Mouse (Mus musculus): Measurements from ENCODE around the gene Gm10260. TPM values are rescaled to one million over a fixed set of nuclear protein-coding genes. Genes with fewer than 3 reads are reported as not detected.

Gm10260 gene
- total RNA-seq, 4 experiments from 2014 or later: 89.5 to 120 (median 108) TPM

DNA sequence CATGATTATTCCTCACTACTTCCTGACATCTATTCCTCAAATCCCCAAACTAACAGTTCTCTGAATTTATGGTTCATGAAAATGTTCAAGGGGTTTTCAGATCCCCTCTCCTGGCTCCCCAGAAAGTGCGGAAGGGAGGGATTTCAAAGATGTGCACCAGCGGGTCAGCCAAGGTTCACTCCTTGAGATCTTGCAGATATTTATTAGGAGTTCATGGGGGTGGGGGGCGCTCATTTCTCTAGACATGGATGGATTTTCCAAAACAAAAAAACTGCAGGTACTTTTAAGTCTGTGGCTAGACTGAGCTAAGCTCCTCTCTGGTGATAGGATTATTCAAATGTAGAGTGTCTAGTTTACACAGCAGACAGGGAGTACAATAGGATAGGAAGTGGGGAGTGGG is 8.4 kb upstream of the Gm10260 start:
- no peak for DNase-seq (ENCODE audit: low spot score)

DNA sequence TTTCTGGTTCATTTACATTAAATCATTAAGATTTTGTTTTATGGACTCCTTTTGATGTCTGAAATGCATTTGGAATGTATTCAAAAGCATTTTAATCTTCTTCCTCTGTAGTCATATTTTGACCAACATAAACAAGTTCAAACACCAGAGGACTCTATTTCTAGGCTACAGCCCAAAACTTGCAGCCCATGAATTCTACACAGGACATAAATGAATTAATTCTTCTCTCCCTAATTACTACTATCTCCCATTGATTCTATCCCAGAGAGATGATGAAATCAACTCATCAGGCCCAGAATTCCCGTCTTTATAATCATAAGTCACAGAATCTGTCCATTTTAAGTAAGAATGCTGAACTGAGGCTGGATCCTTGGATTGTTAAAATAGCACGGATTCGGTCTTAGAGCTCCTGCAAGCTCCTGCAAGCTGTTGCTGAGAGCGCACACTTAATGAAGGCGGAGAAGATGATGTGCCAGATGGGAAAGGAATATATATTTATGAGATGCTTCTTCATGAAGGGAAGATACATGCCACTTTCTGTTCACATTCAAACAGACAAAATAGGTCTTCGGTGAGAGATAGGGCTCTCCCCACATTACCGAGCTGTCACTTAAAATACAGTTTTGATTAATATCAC is 7.7 kb upstream of the Gm10260 start:
- DNase-seq (ENCODE audit: low spot score): no peak

DNA sequence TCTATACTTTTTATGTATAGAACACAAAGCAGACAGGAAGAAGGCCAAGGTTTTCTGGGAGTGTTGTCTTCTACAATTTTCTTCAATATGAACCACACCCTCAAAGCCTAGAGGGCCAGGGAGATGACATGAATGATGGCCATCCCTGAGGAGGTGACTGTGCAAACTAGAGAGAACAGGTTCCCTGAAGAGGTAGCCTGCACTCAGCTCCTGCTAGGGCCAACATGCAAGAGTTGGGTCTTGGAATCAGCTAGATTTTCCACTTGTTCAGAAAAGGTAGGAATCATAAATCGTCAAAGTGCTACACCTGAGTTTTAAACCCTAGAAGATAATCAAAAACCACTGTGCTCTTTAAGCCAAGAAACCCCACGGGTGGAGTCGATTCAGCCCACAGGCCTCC is 6.2 kb upstream of the Gm10260 start:
- no peak for DNase-seq (ENCODE audit: low spot score)

DNA sequence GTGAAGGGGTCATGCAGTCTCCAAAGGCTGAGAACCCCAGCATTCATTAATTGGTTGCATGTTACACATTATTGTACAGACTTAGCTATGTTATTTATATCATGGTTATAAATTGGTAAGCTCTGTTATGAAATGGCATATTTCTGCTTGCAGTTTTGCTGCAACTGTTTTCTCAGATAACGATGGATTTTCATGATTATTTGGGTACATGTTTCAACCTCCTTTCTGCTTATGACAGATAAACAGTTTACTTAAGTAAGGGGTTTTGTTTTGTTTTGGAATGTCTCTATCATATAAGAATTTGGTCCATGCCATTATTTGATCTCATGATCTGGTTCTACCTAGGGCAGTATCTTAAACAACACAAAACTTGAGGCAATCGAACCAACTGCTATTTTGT is 5.5 kb upstream of the Gm10260 start:
- no peak for DNase-seq (ENCODE audit: low spot score)

DNA sequence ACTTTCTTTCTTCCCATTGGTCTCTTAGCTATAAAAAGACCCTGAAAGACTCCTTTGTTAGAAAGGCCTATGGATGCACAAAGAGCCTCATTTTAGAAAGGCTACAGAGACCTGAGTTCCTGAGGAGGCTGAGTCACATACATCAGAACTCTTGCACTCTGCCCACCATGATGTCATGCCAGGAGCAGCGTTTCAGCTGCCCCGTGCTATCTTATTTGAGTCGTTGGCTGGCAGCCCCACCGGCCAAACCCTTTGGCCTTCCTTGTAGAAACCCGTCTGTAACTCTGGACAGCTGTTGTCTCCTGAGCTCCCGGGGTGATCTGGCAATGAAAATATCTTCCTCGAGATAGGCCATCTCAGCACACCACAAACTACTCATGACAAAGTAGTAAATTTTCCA is 3.6 kb upstream of the Gm10260 start:
- DNase-seq (ENCODE audit: low spot score): peak; percentile 24

DNA sequence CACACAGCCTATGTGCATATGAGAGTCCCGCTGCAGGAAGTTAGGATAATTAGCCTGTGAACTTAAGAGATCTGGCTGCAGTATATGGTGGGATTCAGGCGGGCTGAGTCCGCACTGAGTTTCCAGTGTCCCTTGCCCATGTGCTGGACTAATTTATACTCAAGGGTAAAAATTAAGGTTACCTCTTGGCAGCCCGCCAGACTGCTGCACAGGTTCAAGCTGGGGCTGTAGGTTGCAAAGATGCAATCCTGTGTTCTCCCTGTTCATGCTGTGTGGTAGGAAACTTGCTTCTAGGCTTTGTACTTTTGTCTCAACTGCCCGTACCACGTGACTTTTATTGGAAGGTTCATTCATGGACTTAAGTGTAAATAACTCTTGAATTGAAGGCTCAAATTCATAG is 3.0 kb upstream of the Gm10260 start:
- no peak for DNase-seq (ENCODE audit: low spot score)

DNA sequence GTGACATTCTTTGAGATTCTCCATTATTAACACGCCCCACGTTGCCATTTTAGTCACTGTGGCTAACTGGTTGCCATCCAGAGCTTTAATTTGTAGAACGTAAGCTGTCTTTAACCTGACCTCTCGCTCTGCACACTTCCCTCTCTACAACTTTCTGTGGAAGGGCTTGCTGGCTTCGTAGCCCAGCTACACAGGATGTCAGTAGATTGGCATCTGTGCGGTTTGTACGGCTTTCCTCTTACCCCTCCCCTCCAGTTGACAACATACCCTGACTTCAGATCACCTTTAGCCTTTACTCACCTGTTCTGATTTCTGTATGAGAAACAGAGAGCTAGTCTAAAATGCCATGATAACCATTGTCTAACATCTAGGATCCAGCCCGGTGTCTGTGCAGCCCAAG is 1.7 kb upstream of the Gm10260 start:
- DNase-seq (ENCODE audit: low spot score): no peak

DNA sequence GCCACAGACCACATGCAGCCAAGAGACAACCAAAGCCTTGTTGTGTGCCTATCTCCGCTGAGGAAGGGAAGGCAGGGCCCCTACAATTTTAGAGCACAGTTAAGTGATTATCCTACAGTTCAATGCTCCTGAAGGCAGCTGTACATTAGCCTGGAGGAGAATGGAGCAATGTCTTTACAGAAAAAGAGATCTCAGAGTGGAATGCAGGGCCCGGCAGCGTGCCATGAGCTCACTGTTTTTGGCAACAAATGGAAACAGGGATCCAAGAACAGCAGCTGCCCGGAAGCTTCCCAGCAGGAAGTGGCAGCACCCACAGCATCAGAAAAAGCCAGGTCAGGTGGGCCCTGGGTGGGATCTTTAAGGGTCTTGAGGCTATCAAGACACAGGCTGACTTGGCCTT is 3.4 kb downstream of the Gm10260 start:
- peak; percentile 27 for DNase-seq (ENCODE audit: low spot score)

DNA sequence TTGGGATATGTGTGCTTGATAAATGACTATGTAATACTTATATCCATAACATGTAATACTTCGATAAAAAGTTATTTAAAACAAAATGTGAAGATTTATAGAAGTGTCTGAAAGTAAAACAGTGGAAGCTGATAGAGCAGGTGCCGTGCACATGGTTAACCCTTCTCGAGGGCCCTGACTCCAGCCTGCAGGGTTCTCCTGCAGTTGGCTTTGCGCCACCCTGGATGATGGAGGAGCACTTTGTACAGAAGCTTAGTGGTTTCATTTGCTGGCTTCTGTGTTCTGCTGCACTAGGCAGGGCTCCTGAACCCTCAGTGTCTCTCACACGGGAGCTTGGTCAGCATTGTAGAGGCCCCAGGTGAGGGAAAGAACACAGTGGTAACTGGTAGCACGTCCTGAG is 4.3 kb downstream of the Gm10260 start:
- no peak for DNase-seq (ENCODE audit: low spot score)

DNA sequence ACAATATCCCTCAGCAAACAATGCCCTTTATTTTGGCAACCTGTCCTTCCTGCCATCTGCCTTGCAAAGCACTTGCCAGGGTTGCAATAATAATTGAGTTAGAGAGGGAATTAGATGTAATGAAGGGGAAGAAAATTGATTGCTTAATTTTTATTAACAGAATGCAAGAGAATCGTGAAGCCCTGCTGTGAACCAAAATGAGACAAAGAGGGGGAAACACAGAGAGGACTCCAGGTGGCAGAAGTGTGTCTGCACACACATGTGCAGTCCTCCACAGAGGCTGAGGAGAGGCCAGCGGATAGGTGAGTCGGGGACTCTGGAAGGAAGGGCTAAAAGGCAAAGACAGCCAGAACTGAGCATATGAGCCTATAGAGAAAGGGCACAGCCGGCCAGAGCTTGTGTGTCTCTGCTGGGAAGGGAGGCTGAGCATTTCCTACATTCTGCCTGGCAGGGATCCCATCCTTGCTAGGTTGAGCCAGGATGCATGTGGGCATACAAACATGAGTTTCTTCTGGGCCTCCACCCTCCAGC is 9.5 kb downstream of the Gm10260 start:
- no peak for DNase-seq (ENCODE audit: low spot score)

DNA sequence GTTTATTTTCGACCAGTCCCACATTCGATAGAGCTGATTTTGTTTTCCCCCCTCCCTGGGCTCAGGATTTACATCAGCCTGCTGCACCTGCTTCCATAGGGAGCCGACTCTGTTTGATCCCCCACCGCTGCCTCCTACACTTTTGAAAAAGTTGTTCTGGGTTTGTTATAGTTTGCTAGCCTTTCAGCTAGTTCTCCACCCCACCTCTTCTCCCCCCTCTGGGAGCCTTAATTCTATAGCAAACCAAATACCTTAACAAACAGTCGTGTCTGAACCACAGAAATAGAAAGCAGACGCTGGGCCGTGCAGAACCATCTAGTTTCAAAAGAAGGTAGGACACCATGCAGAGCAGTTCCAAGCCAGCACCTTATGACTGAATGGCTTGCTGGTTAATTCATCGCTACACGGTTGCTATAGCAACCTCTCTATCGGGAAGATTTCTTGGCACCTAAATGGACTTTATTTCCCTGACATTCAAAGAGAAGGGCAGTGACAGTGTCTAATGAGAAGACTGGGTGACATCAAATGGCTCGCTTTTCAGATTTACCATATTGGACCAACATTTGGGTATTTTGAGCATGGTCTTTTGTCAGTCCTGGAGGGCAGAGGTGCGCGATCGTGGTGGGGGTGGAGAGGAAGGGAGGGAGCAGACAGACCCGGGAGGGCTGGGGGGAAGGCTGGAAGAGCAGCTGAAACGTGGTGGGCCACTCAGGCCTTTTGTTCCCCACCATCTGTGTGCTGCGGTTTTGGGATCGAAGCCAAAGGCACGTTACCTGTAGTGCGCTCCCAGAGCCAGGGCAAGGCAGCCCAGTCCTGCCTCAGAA is 13.2 kb downstream of the Gm10260 start:
- DNase-seq (ENCODE audit: low spot score): no peak

DNA sequence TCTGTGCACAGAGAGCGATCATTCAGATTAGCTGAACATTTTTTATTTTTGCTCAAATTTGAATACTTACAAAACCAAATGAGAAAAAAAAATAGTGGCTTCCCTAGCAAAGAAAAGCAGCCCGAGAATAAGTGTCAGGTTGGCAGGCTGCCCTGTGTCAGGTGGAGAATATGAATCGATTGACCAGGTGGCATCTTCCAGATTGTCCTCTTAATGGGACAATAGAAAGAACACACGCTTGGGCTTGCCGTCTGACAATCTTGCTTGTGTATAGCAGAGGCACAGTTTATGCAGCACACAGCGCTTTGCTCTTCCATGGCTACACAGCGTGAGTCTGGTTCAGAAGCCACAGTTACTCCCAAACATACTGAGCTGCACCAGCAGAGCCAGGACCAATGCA is 15.8 kb downstream of the Gm10260 start:
- DNase-seq (ENCODE audit: low spot score): no peak

DNA sequence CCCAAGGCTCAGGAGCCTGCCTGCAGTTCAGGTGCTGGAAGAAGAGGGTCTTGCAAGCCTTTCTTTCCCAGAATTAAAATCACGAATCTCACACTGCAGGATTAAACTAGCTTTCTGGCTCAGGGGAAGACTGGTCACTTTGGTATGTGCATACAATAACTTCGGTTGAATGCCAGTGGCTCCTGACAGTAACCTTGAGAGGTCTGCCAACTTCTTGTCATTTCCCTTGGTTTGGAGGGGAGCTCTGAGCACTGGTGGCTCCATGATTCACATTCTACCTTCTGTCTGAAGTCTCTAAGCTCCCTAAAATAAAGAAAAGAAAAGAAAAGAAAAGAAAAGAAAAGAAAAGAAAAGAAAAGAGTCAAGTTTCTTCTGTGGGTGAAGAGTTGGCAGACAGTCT is 16.4 kb downstream of the Gm10260 start:
- DNase-seq (ENCODE audit: low spot score): no peak

DNA sequence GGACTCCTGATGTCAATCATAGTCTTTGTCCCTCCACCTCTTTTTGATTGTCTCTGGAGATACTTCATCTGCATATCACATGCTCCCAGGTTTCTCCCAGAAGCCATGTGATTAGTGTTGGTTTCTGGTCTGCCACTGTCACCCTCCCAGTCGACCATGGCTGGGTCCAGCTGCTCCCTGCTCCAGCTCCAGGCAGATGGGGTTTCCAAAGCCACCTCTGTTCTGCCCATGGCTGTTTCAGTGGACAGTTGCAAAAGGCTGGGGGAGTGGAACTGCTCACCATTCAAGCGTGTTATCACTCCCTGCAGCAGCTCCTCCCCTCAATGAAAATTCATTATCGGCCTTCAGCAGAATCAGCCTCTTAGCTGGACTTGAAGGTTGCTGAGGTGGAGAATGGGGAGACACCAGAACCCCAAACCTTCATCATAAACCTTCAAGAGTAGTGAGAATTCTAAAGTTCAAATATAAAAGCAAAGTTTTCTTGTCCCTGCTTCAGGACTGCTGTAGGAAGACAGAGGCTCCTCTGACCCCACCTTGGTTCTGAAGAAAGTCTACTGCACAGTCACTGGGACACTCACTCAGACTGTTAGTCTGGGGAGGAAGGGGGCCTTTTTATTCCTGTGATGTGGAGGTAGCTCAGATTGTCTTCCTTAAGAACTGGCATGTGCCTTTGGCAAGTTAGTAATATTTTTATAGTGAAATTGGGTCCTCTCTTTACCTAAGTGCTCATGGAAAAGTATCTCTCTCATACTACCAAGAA is 17.0 kb downstream of the Gm10260 start:
- no peak for DNase-seq (ENCODE audit: low spot score)

DNA sequence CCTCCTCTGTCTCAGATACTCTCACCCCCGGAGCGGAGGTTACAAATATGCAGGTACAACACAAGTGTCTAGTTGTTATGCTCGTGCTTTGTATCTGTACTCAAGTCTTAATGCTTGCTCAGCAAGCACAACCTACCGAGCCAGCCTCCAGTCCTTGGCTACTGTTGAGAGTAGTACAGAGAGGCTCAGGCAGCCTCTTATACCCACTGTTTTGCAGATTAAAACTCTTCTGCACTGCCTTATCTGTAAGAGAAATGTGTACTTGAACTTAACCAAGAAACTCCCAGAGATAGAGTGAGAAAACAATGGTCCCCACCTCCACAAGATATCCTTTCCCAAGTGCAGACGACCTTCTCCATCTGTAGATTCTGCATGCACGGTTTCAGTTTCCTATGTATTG is 24.5 kb downstream of the Gm10260 start:
- DNase-seq (ENCODE audit: low spot score): no peak

DNA sequence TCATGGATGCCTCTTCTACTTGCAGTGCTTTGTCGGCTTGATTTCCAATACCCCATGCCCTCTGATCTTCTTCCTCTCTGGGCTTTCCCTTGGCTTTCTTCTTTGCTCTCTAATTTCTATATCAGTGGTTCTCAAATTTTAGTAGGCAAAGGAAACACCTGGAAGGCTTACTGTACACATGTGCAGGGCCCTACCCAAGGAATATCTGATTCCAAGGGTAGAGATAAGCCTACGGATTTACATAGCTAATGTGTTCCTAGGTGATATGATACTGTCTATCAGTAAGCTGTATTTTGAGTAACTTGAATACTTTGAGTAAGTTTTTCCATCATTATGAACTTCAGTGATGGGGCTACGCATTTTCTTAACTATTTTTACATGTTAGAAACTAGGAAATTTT is 25.7 kb downstream of the Gm10260 start:
- no peak for DNase-seq (ENCODE audit: low spot score)

DNA sequence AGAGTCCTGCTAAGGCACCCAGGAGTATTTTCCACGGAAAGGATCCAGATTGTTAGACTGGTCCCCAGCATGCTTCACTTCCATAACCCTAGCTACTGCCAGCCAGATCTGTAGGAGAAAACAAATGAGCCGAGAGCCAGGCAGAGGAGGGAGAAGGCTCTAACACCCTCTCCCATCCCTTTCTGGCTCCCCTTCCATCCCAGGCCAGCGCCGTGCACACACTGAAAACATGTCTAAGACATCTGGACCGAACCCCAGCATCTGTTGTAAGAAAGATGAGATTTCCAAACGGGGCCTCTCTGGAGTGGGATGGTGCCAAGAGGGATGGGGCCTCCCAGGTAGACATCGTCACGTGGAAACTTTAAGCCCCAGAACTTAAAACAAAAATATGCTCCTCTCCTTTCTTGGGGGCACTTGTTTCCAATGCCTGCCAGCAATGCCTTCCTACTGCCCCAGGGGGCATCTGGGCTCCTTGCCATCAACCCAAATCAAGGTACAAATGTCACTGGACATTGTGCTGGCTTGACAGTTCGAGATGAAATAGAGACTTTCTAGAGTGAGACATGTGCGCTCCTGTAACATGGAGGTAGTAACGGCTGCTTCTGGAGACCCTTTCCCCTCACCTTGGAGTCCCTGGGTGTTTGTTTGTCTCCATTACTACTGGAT is 35.1 kb downstream of the Gm10260 start:
- no peak for DNase-seq (ENCODE audit: low spot score)

DNA sequence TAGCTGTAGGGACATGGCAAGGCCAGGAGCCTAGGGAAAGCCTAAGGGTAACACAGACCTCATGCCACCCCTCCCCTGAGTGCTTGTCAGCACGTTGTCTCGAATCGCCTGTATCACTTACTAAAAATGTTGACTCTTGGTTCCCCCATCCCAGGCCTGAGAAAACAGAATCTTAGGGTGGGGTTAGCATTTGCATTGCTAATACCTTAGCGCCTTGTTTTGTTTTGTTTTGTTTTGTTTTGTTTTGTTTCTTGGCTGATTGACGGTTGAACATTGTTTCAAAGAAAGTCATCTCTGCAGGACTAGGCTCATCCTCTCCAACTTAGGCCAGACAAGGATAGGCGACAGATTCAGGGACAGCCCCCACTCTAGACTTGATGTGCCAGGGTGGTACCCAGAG is 35.9 kb downstream of the Gm10260 start:
- DNase-seq (ENCODE audit: low spot score): no peak

DNA sequence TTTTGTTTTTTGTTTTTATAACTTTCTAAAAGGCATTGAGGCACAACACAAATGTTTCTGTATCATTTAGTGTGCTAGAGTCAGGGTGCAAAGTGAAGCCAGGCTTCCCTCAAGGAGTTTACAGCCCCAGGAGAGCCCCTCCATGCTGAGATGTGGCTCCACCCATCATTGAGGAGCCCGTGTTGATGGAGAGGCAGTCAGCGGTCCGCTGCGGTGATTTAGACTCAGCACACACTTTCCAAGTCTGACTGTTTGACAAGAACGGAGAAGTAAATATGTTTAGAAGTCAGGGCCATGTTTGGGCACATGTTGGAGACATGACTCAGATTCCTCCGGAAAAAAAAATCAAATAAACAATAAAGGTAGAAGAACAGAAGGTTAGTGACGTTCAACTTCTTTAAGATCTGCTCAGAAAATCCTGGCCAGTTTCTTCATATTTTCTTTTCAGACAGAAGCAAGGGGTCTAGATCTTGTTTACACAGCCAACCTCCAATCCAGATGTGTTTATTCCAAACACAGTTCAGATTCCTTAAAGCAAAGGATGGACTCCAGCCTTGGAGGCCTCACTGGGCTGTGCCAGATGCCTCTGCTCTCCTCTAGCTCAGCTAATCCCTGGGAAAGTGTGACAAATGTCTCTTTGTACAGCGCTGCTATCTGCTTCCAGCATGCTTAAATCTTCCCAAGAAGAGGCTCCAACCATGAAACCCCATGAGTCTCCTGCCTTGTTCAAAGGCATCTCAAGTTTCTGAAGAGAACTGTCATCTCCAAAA is 47.7 kb downstream of the Gm10260 start:
- no peak for DNase-seq (ENCODE audit: low spot score)

DNA sequence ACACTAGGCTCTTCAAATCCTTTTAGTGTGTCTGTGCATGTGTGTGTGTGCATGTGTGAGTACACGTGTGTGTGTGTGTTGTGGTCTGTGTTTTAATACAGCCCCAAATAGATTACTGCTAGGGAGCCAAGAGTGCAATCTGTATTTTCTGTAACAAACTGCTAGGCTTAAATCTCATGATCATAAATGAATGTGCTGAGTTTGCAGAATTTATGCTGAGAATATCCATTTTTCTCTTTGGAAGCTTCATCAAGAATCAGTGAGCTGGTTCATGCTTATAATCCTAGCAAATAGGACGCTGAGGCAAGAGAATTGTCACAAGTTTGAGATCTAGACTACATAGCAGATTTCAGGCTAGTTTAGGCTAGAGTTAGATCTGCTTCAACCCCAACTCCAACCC is 48.9 kb downstream of the Gm10260 start:
- DNase-seq (ENCODE audit: low spot score): no peak

Data from heart, adult 8-10 months (tissue).